Mouse (Mus musculus): ENCODE results near the gene Dcst2.

Gene Dcst2

DNA sequence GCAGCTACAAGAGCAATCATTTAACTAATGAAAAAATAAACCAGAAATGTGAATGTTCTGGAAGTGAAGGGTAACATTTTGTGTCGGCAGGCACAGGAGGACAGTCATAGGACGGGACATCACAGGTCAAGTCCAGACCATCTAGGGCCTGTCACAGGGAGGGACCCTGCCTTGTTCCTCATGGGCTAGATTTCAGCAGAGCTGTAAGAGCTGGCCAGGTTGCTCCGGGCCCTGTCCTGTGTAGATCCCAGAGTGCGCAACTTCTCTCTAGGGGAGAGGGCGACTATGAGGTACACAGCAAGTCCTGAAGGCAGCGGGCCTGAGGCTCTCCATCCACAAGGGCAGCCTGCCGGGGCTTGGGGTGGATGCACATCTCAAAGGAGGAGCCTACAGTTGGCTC is at the start of gene Dcst2:
Dcst2 (plus strand) TSS at position 301 of the 400 bp plus-strand sequence.
- DNase-seq (ENCODE audit: low spot score), result no peak

DNA sequence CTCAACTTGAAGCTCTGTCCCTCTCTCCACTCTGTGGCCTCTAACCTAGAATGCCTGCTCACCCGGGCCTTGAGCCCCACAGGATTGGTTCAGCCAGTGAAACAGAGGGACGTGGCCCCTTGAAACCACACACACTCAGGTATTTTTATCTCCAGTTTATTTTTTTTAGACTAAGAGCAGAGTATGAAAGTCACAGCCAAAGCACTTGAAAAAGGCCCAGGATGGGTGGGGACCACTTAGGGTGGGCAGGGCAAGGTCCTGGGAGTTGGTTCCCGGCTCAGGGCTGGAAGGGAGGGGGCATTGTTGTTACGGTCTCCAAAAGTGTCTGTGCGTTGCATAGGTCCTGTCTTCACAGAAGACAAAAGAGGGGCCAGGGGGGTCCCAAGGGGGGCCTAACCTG is 47.4 kb upstream of the Dcst2 start:
- DNase-seq (ENCODE audit: low spot score), result no peak

DNA sequence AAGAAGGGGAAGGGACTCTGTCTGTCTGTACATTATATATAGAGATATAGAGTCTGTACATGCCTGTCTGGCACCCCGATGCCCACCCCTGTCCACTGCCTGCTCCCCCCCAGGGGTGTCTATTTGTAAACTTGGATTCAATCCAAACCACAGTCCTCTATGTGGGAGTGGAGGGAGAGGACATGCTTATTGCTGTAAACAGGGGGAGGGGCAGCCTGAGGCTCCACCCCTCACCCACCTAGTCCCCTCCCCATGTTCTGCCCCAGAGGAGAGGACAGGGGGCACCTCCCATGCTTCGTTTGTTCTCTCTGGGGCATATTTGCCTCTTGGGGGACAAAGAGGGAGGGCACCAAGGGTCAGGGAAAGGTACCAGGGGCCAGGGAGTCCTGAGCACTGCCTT is 47.0 kb upstream of the Dcst2 start:
- no peak for DNase-seq (ENCODE audit: low spot score)

DNA sequence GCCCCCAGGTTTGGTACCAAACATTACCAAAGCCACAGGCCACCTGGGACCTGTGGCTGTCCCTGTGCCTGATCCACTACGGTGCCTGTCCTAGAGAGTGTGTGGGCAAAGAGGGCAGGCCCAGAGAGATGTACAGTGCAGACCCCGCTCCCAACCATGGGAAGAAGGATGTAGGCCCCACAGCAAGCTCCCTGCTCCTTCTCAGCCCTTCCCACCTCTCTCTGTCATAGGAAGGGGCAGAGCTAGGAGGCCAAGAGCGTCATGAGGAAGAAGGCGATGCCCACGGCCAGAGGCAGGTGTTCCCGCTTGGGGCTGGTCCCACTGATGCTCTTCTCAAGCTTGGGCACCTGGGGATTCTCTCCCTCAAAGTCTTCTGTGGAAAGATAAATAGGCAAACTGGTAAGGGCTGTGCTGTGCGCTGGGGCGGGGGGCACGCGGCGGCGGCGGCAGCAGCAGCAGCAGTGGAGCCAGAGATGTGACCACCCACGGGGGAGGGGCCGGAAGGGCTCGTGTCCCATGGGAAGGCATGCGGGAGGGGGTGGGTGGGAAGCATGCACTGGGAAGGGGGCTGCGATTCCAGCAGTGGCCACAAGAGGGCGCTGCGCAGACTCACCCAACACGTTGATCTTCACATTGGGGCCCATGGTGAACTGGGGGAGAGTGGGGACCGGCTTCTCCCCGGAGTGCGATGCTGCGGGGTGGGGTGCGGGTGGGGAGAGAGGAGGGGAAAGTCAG is 46.4 kb upstream of the Dcst2 start:
- peak; percentile 35 for DNase-seq (ENCODE audit: low spot score)

DNA sequence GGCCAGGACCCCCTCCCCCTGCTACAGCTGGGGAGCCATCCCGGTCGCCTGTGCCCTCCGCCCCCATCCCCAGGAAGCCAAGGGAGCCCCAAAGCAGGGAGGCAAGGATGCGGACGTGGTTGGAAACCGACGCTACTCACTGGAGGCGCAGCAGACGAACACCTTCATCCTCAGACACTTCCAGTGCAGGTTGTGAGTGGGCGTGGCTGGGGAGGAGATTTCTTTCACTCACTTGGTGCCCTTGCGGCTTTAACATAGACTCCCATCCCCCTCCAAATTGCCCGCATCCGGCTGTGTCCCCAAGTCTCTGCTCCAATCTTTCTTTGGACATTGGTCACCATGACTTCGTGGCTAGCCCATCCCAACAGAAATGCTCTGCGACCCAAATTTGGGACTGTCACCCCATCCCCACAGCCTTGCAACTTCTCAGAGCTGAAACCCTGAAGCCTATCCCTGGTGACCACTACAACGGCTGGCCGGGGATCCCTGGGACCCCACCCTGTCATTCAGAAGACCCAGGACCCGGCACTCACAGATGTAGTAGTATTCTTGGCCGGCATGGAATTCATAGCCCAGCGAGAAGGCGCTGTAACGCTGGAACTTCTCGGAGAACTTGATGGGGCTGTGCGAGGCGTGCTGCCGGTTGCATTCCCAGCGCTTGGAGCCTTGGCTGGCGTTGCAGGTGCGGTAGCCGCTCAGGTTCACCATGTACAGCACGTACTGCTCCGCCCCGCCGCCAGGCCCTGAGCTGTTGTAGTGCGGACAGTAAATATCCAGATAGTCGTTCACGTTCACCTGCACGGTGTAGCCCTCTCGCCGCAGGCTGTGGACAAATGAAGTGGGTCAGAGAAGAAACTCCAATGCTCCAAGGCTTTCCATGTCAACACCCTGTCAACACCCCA is 45.6 kb upstream of the Dcst2 start:
- DNase-seq (ENCODE audit: low spot score), result no peak

DNA sequence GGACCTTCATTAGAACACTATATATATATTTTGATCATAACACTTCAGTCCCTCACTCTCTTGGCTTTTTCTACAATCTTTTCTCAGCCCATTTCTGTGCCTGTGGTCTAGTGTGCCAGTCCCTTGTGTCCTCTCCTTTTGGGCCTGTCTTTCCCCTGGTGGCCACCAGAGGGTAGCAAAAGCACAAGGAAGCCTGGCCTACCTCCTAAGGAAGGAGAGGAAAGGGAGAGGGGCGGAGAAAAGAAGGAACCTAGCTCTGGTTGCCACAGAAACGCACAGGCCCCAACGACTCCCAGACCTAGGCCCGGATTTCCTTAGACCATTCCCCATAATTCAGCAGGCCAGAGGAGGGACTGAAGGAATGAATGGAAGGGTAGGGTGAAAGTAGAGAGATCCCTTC is 44.9 kb upstream of the Dcst2 start:
- peak; percentile 69 for DNase-seq (ENCODE audit: low spot score)

DNA sequence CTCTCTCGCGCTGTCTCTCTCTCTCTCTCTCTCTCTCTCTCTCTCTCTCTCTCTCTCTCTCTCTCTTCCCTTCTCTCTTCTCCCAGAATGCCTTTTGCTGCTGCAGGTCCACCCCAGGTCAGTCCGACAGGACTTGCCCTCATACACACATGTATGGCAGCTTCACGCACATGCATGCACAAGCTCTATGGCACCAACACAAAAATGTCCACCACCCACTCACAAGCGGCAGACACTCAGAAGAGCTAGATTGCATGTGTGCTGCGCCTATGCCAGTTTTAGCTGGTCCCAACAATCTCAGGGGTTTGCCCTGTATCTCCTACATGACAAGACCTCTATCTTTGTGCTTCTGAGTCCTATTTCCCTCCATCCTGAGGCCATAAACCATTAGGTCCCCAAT is 44.5 kb upstream of the Dcst2 start:
- DNase-seq (ENCODE audit: low spot score), result no peak

DNA sequence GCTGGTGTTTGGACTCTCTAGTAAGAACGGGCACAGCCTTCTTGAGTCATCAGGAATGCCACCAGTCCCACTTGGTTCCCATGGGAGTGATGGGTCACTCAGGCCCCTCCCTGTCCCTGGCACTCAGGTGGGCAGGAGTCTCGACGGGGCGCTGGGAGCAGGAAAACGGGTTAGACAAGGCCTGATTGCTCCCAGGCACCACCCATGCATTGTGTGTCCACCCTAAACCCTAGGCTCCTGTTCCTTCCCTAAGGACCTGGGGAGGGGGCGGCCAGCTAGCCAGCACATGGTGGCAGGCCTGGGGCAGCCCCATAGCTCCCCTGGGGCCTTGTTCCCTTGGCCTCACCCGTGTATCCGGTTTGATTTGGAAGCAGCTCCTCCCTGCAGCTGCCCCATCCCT is 43.5 kb upstream of the Dcst2 start:
- no peak for DNase-seq (ENCODE audit: low spot score)

DNA sequence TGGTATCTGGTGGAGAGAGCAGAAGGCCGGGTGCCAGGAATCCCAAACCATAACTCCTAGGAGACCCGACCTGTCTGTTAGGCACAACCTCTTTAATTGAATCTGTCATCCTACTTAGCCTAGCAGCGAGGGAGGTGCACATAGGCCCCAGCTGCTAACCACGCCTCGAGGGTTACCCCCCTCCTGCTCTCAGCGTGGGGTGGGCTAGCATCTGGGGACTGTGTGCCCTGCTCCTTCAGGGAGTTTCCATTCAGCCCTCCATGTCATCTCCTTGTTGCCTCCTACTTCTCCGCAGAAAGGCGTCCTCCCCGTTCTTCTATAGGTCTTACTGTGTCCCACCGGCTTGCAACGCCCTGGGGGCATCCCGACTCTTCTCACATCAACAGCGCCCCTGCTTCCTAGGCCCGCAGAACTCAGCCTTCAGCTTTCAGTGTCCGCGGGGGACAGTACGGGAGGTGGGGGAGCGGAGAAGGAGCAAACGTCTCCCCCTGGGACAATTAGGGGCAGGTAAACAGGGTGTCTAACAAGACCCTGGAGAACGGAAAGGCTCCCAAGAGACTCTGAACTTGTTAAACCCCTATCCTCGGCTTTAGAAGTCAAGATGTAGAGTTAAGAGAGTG is 42.7 kb upstream of the Dcst2 start:
- DNase-seq (ENCODE audit: low spot score), result no peak

DNA sequence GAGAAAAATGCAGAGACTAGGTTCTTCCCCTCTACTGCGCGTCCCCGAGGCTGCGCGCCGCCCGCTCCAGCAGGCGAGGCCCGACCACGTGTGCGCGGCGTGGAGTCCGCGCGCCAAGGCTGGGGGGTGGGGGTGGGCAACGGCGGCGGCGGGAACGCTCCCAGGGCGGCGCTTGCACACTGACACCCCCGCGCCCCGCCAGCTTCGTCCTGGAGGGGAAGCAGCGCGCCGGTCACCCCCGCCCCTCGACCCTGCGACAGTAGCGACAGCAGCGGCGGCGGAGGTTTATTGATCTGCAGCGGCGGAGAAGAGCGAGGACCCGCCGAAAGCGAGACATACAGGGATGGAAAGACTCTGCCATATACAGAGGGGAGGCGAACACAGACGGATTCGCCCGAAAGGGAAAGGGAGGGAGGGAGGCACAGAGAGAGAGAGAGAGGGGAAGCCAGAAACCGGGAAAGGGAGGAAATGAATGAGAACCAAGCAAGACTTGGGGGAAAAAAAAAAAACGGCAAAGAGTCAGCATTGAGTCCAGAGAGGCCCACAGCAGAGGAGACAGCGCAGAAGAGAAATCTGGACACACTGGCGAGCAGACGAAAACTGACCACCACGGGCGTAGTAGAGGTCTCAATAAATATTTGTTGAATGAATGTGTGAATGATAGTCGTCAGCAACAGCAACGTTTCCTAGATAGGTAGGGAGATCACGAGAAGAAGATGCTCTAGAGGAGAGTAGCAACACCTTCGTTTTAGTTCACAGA is 42.0 kb upstream of the Dcst2 start:
- DNase-seq (ENCODE audit: low spot score), result no peak

DNA sequence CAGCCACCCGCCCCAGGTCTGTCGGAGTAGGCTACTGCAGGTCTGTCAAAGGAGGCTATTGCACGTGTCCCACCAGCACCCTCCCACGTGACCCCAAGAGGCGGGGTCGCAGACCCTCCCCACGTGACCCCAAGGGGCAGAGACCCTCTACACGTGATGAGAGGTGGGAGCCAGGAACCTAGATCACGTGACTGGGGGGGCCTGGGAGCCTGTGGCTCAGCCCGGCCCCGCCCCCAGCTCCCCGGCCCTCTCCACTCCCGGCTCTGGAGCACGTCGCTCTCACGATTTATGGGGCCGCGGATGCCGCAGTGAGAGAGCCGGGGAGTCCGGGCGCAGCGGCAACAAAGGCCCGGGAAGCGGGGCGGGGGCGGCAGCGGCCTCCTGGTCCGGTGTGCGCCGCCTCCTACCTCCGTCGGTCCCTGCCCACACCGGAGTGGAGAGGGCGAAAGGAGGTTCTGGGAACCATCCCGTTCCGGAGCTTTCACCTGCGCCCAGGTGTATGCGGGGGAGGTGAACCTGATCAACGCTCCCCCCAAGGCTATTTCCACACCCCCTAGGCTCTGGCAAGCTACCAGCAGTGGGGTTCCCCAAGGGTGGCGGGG is 41.1 kb upstream of the Dcst2 start:
- DNase-seq (ENCODE audit: low spot score), result no peak

DNA sequence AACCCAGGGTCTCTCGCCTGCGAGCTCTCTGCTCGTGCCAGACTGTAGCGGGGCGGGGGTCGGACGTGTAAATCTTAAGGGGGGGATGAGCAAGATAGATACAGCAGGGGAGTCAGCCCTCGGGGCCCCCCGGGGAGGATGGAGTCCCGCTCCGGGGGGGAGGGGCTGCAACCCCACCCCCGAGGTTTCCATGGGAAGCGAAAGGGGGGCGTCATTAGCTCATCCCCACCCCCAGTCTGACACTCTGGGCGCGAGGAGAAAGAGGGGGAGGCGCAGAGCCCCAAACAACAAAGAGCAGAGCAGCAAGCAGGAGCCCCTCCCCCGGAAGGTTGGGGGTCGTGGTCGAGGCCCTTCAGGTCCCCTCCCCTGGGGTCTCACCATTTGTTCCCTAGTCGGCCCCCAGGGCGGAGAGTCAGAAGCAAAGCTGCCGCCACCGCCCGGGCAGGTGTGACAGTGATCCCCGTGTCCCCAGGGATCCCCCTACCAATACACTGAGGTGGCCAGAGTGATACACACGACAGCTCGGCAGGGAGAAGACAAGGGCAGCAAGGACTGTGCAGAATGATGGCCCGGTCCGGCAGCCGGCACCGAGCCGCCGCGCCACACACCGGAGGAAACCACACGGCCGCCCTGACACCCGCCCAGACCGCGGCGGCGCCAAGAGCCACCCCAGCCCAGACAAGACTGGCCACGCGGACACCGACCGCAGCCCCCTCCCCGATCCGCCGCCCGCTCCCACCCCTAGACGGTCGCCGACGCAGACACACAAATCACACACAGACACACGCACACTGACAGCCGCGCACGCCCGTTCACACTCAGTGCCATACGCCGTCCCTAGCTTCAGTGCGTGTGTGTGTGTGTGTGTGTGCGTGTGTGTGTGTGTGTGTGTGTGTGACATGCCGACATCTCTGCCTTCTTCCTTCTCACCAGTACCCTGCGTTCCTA is 40.3 kb upstream of the Dcst2 start:
- no peak for DNase-seq (ENCODE audit: low spot score)

DNA sequence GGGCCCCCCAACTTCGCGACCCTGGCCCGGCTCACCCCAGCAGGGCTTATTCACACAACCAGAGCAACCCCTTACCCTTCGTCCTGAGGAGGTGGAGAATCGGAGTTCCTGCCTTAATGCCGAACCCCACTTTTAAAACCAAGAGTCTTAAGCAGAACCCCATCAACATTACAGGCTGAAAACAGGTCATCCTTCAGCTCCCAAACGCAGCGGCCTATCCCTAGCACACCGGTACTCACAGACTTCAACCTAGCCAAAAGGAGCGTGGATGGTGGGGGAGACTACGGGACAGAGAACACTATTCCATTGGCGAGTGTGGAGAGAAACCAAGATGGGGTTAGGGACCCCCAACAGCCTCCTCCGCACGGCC is 39.7 kb upstream of the Dcst2 start:
- no peak for DNase-seq (ENCODE audit: low spot score)

DNA sequence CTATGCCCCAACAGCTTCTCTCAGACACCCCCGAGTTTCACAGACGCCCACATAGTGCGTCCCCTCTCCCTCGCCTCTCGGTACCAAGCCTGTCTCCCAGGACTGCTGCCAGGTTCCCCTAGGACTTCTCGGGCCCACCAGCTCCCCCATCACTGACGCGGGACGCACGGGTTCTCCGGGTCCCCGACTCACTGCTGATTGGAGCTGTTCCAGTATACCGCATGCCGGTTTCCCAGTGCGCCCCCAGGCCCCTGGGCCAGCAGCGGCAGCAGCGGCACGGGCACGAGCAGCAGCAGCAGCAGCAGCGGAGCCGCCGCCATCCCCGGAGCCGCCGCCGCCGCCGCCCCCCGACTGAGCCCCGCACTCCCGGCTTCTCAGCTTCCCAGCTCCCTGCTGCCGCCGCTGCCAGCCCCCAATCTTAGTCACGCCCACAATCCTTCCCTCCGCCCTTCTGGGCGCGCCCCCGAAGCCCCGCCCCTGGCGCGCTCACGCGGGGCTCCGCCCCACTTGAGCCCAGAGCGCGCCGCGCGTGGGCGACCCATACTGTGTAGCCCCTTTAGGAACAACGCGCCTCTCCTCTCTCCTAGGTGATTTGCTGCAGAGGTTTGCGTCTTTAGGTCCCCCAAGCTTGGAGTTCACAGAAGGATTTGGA is 39.1 kb upstream of the Dcst2 start, which contains the start of gene Efna3:
Efna3 (minus strand) TSS at position 452 of the 652 bp plus-strand sequence.
- DNase-seq (ENCODE audit: low spot score), result peak; percentile 27

DNA sequence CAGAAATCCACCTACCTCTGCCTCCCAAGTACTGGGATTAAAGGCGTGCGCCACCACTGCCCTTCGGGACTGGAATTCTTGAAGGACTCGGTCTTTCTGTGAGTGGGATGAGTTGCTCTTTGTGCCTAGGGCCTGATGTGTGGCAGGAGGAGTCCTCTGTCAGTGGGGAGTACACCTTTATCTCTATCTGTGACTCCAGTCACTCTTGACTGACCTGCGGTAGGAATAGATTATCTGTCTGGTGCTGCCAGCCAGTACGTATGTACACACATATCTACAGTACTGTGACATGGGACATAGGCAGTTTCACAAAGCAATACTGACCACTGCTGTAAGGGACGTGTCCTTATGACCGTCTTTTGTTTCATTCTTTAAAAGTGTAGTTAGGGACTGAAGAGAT is 35.9 kb upstream of the Dcst2 start:
- DNase-seq (ENCODE audit: low spot score), result no peak

DNA sequence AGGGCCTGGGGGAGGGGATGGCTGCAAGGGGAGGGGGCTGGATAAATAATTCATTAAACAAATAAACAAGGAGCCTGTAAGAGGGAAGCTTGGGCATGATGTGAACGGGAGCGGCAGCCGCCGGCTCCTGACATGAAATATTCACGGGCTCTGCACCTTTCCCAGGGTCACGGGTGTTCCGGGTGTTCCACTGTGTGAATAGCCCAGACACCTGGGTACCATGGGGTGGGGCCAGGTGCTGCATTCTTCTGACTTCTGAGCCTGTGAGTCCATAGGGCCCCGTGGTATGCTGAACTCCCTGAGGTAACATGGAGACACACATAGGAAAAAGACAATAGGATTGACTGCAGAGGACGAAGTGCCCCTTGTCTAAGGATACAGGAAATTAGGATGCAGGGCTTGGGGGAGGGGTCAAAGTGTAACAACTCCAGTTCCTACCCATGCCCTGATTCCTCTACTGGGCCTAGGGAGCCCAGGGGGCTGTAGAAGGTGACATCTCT is 34.4 kb upstream of the Dcst2 start:
- no peak for DNase-seq (ENCODE audit: low spot score)

DNA sequence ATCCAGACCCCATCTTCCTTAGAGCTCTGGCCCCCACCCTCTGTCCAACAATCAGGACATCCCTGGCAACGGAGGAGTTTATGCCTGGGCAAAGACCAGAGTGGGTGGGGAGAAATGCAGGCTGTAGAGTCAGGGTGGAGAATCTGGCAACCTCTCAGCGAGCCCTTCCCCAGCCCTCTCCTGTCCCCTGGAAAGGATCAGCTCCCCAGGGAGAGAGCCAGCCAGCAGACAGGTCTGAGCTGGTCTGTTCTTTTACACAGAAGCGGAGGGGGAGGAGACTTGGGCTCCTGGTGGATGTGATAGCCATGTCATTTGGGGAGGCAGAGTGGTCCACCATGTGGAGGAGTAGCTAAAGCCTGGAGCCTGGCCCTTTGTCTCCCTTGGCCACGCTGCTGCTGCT is 33.2 kb upstream of the Dcst2 start:
- no peak for DNase-seq (ENCODE audit: low spot score)

DNA sequence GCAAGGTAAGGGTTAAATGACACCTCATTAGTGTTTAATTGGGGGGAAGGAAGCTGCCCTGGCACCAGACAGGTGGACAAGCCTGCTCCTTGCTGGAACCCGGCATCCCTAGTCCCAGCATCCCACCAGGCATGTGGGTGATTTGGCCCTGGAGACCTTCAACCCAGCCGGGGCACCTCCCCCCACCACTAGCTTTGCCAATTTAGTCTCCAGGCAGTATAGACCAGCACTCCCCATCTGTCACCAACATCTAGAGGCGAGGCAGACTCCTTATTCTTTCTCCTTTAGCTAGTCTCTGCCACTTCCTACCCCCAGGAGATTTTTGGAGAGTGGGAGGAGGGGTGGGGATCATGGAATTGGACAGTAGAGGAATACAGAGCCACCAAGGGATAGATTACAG is 31.4 kb upstream of the Dcst2 start:
- DNase-seq (ENCODE audit: low spot score), result no peak

DNA sequence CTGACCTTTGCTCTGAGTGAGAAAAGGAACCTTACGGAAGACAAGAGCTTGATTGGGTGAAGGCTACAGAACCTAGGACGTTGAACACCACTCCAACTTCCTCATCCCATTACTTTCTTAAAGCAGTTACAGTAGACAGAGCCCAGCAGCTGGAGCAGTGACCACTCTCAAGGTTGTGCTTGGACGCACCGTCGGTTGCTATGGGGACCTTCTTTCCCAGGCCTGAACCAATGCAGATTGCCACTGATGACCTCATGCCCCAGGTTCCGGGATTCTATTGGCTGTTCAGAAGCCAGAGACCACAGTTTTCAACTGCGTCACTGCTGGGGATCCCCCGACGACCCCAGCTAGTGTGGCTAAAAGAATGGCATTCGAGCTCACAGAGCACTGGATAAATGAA is 30.8 kb upstream of the Dcst2 start:
- DNase-seq (ENCODE audit: low spot score), result no peak

DNA sequence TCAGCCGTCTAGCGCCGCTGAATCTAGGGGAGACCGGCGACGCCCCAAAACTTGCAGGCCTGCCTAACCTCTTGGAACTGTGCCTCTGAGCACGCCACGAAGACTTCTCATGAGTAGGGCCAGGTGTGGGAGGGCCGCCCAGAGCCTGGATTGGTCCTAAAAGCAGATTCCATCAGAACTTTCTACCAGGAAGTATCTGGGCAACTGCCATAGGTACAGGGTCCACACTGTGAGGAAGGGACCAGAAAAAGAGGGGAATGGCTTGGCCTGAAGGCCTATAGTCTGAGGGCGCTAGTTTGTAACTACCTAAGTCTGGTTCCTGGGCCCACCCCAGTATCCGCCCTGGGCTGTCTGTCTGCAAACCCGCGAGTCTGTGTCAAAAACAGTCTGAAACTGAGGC is 30.2 kb upstream of the Dcst2 start:
- no peak for DNase-seq (ENCODE audit: low spot score)

Measured in c-Kit-positive CD71-positive TER-119-positive erythroid progenitor cells, embryonic 14.5 days (primary cell).